Comparison of ENCODE assay signal across 23 mouse cellular contexts in genomic region chr8:76793891-76794290, GRCm38 (mm10).
A peak's percentile ranks its signal among the peaks of the same experiment; 100 is the strongest.
DNase-seq lines count a peak whose midpoint lies in the region; ATAC-seq and TF ChIP-seq lines count a peak whose summit lies in the region.
"Had no signal": no experiment of that assay in that cellular context is flagged by ENCODE, and none has a peak within 500 bp of the region (broad histone marks: within the 10 kb centered on the region; RNA-seq: fewer than 3 reads in every experiment).

No protein-coding gene starts in this region.

- no peak for DNase-seq in heart, adult 18-20 months
- no peak for DNase-seq in G1E (ENCODE audit: low spot score)
- peak; percentile 9 for DNase-seq in c-Kit-positive CD71-positive TER-119-negative erythroid progenitor cells, embryonic 14.5 days (ENCODE audit: low read depth)
- no peak for DNase-seq in spleen, postnatal 14 days (ENCODE audit: low spot score in 2 of 2)
- DNase-seq: adrenal gland, postnatal 10 days; B cell, adult 2 months; cerebellum, adult 9-10 months; heart, postnatal 4 days; kidney, adult 2 months; layer of hippocampus, adult 9-11 months had no signal

- H3K9ac ChIP-seq in heart, embryonic 11.5 days (ENCODE audit: low read depth, low read length) = no peak overlapping the region
- H3K9ac ChIP-seq in liver, embryonic 12.5 days = no peak overlapping the region
- H3K9ac ChIP-seq: embryonic facial prominence, embryonic 13.5 days; forebrain, embryonic 13.5 days; hindbrain, embryonic 15.5 days had no signal

- no peaks in the 10 kb centered on the region for H3K27me3 ChIP-seq in heart, embryonic 11.5 days (ENCODE audit: control insufficient read depth, insufficient read depth, low read length)
- H3K27me3 ChIP-seq in G1E (ENCODE audit: insufficient read depth, low read length) = peaks cover 3% of the 10 kb centered on the region; the same call in 1 of the 2 replicates
- H3K27me3 ChIP-seq in liver, embryonic 12.5 days (replicated peaks) = no peaks in the 10 kb centered on the region
- H3K27me3 ChIP-seq: CH12.LX; embryonic facial prominence, embryonic 13.5 days; forebrain, embryonic 13.5 days; hindbrain, embryonic 15.5 days had no signal

- 36% methylated on average over 3 of the region's 3 CpGs for WGBS in heart, embryonic 11.5 days (ENCODE audit: insufficient replicate concordance)
- WGBS in liver, embryonic 12.5 days (ENCODE audit: insufficient replicate concordance) = 33% methylated on average over 3 of the region's 3 CpGs

- H3K4me3 ChIP-seq in heart, embryonic 11.5 days (ENCODE audit: low read depth, low read length) = no peak overlapping the region
- no peak overlapping the region for H3K4me3 ChIP-seq in G1E (ENCODE audit: low read depth, low read length)
- no peak overlapping the region for H3K4me3 ChIP-seq in liver, embryonic 12.5 days
- H3K4me3 ChIP-seq: embryonic facial prominence, embryonic 13.5 days; erythroblast, embryonic 14.5 days; forebrain, embryonic 13.5 days; hindbrain, embryonic 15.5 days; left cerebral cortex, adult 2 months; limb, embryonic 10.5 days had no signal

- H3K4me2 ChIP-seq in heart, embryonic 11.5 days = no peak overlapping the region
- peak overlapping the region; percentile 31; the same call in 1 of the 2 replicates for H3K4me2 ChIP-seq in liver, embryonic 12.5 days
- H3K4me2 ChIP-seq: embryonic facial prominence, embryonic 13.5 days; forebrain, embryonic 13.5 days; hindbrain, embryonic 15.5 days had no signal

- no peaks in the 10 kb centered on the region for H3K36me3 ChIP-seq in heart, embryonic 11.5 days (ENCODE audit: control insufficient read depth, insufficient read depth, low read length)
- H3K36me3 ChIP-seq in G1E (replicated peaks) = no peaks in the 10 kb centered on the region
- no peaks in the 10 kb centered on the region for H3K36me3 ChIP-seq in liver, embryonic 12.5 days
- H3K36me3 ChIP-seq: embryonic facial prominence, embryonic 13.5 days; hindbrain, embryonic 15.5 days; limb, embryonic 10.5 days had no signal

- no peaks in the 10 kb centered on the region for H3K9me3 ChIP-seq in heart, embryonic 11.5 days (replicated peaks; ENCODE audit: control insufficient read depth, low read length)
- no peaks in the 10 kb centered on the region for H3K9me3 ChIP-seq in G1E (replicated peaks)
- no peaks in the 10 kb centered on the region for H3K9me3 ChIP-seq in liver, embryonic 12.5 days (replicated peaks)
- H3K9me3 ChIP-seq: embryonic facial prominence, embryonic 13.5 days; forebrain, embryonic 13.5 days; hindbrain, embryonic 15.5 days; limb, embryonic 10.5 days had no signal

- no peak overlapping the region for H3K27ac ChIP-seq in heart, embryonic 11.5 days (ENCODE audit: low read depth, low read length)
- H3K27ac ChIP-seq in liver, embryonic 12.5 days = no peak overlapping the region
- H3K27ac ChIP-seq: embryonic facial prominence, embryonic 13.5 days; forebrain, embryonic 13.5 days; hindbrain, embryonic 15.5 days; kidney, postnatal 0 days; left cerebral cortex, adult 2 months; limb, embryonic 10.5 days; macrophage had no signal

- TF ChIP-seq CTCF in G1E (IDR thresholded peaks at IDR 0.05; ENCODE audit: low read depth, low read length) = no peak

- H3K4me1 ChIP-seq in heart, embryonic 11.5 days (ENCODE audit: control insufficient read depth, insufficient read depth, low read length) = no peaks in the 10 kb centered on the region
- H3K4me1 ChIP-seq in G1E (ENCODE audit: insufficient read depth, low read depth, low read length) = no peaks in the 10 kb centered on the region
- H3K4me1 ChIP-seq in liver, embryonic 12.5 days = peaks cover 16% of the 10 kb centered on the region; the same call in 1 of the 2 replicates
- H3K4me1 ChIP-seq: embryonic facial prominence, embryonic 13.5 days; forebrain, embryonic 13.5 days; hindbrain, embryonic 15.5 days; limb, embryonic 10.5 days had no signal

- peak; percentile 98 for ATAC-seq in heart, embryonic 11.5 days (replicated peaks; ENCODE audit: insufficient number of reproducible peaks, low FRiP score, low TSS enrichment)
- ATAC-seq in G1E (ENCODE audit: extremely low read depth, insufficient number of reproducible peaks, low FRiP score, poor library complexity, severe bottlenecking) = peak; percentile 98
- ATAC-seq in liver, embryonic 12.5 days = peak; percentile 99
- no peak for ATAC-seq in monocyte, adult 5-6 weeks (replicated peaks; ENCODE audit: insufficient number of reproducible peaks, low FRiP score, low TSS enrichment, poor library complexity, severe bottlenecking)
- ATAC-seq: forebrain, embryonic 13.5 days; lung, postnatal 0 days had no signal
